Mouse (Mus musculus): ENCODE results near the gene Lnx1. TPM values are rescaled to one million over a fixed set of nuclear protein-coding genes. Genes with fewer than 3 reads are reported as not detected.

The Lnx1 gene
- polyA plus RNA-seq, 1 experiment from 2014 or later, result 2.9 TPM

DNA sequence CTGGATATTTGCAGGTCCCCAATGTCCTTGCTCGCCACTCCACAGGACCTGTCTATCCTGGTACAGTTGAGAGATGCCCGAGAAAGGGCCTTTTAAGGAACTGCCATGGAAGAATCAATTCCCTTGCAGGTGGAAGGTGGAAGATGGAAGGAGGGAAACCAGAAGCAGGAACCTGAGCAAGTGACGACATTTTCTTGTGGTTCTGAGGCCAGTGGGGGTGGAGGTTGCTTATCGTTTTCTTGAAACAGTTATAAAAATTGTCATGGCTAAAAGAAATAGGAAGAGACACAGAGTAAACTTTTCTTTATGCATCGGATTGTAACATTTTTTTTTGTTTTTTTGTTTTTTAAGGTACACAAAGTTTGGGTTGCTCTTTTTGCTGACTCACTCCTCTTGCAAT lies 46.3 kb downstream of the Lnx1 start:
- no peak overlapping the region for H3K4me3 ChIP-seq (ENCODE audit: low read depth, low read length)
- no peak for TF ChIP-seq EP300 (IDR thresholded peaks at IDR 0.05)
- no peak for TF ChIP-seq CTCF (IDR thresholded peaks at IDR 0.05)
- H3K9ac ChIP-seq (replicated peaks; ENCODE audit: low read depth), result no peak overlapping the region
- H3K4me2 ChIP-seq (replicated peaks; ENCODE audit: low read depth, low read length), result no peak overlapping the region
- H3K36me3 ChIP-seq (ENCODE audit: insufficient read depth, low read length), result no peaks in the 10 kb centered on the region
- no peaks in the 10 kb centered on the region for H3K9me3 ChIP-seq (ENCODE audit: low read length)
- no peaks in the 10 kb centered on the region for H3K4me1 ChIP-seq (ENCODE audit: insufficient read depth, low read depth, low read length)
- no peak overlapping the region for H3K27ac ChIP-seq (ENCODE audit: low read length)
- WGBS, result 93% methylated on average over 5 of the region's 5 CpGs
- no peaks in the 10 kb centered on the region for H3K27me3 ChIP-seq (replicated peaks; ENCODE audit: insufficient read depth, low read length)
- DNase-seq (ENCODE audit: low spot score) (no peak), ATAC-seq (no peak)

GRCm38 (mm10) chr5:74654527-74654926 lies 48.2 kb downstream of the Lnx1 start:
- Histone ChIP-seq H3K27ac (ENCODE audit: low read length) (no peak overlapping the region), H3K27me3 (replicated peaks; ENCODE audit: insufficient read depth, low read length) (no peaks in the 10 kb centered on the region), H3K4me2 (replicated peaks; ENCODE audit: low read depth, low read length) (no peak overlapping the region), H3K4me3 (ENCODE audit: low read depth, low read length) (no peak overlapping the region), H3K36me3 (ENCODE audit: insufficient read depth, low read length) (no peaks in the 10 kb centered on the region), H3K4me1 (ENCODE audit: insufficient read depth, low read depth, low read length) (no peaks in the 10 kb centered on the region), H3K9ac (replicated peaks; ENCODE audit: low read depth) (no peak overlapping the region), H3K9me3 (ENCODE audit: low read length) (no peaks in the 10 kb centered on the region)
- 41% methylated on average over 6 of the region's 6 CpGs for WGBS
- DNase-seq (ENCODE audit: low spot score) (peak; percentile 52), ATAC-seq (peak; percentile 75)
- TF ChIP-seq EP300 (IDR thresholded peaks at IDR 0.05), result peak; percentile 66
- no peak for TF ChIP-seq CTCF (IDR thresholded peaks at IDR 0.05)

DNA sequence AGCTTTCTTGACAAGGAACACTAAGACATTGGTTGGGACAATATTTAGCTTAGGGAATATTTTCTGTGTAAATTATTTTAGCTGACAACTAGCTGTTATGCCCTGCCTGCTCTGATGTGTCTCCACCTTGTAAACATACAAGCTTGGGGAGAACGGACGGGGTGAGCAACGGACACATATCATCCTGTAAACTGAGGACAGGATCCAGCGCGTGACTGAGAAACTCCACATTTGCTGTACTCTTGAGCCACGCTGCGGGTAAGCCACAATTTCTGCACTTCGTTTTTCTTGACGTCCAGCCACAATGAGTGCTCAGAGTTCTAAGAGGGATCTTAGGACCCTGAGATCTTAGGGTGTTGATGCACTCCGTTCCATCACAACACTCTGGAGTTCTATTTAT lies 48.9 kb downstream of the Lnx1 start:
- no peak for TF ChIP-seq EP300 (IDR thresholded peaks at IDR 0.05)
- TF ChIP-seq CTCF (IDR thresholded peaks at IDR 0.05), result no peak
- Histone ChIP-seq H3K4me2 (replicated peaks; ENCODE audit: low read depth, low read length) (no peak overlapping the region), H3K27ac (ENCODE audit: low read length) (no peak overlapping the region), H3K9ac (replicated peaks; ENCODE audit: low read depth) (no peak overlapping the region), H3K27me3 (replicated peaks; ENCODE audit: insufficient read depth, low read length) (no peaks in the 10 kb centered on the region), H3K36me3 (ENCODE audit: insufficient read depth, low read length) (no peaks in the 10 kb centered on the region), H3K9me3 (ENCODE audit: low read length) (no peaks in the 10 kb centered on the region), H3K4me3 (ENCODE audit: low read depth, low read length) (no peak overlapping the region), H3K4me1 (ENCODE audit: insufficient read depth, low read depth, low read length) (no peaks in the 10 kb centered on the region)
- 57% methylated on average over 10 of the region's 10 CpGs for WGBS
- DNase-seq (ENCODE audit: low spot score) (no peak), ATAC-seq (no peak; the same call in 1 of the 2 replicates)

DNA sequence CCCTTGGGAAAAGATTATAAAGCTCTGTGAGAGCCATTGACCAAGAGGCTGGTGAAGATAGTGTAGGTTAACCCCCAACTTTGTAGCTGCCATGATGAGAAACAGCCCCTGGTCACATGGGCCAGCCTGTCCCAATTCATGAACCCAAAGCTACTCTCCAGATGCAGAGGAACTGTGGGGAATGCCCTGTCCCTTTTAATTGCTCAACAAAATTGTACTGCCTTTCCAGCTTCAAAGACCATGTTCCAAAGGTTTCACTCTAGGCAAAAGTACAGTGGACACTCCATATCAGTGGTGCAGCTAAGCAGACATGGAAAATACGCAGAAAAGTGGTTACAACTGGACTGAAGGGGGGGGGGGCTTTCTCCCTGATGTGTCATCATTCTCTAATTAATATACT lies 53.6 kb downstream of the Lnx1 start:
- Histone ChIP-seq H3K9me3 (ENCODE audit: low read length) (no peaks in the 10 kb centered on the region), H3K4me3 (ENCODE audit: low read depth, low read length) (no peak overlapping the region), H3K4me1 (ENCODE audit: insufficient read depth, low read depth, low read length) (no peaks in the 10 kb centered on the region), H3K9ac (replicated peaks; ENCODE audit: low read depth) (no peak overlapping the region), H3K4me2 (replicated peaks; ENCODE audit: low read depth, low read length) (no peak overlapping the region), H3K27me3 (replicated peaks; ENCODE audit: insufficient read depth, low read length) (no peaks in the 10 kb centered on the region), H3K27ac (ENCODE audit: low read length) (no peak overlapping the region), H3K36me3 (ENCODE audit: insufficient read depth, low read length) (no peaks in the 10 kb centered on the region)
- 100% methylated on average over 1 of the region's 1 CpGs for WGBS
- ATAC-seq (no peak), DNase-seq (ENCODE audit: low spot score) (no peak)
- TF ChIP-seq CTCF (IDR thresholded peaks at IDR 0.05) (no peak), EP300 (IDR thresholded peaks at IDR 0.05) (no peak)

- no peaks in the 10 kb centered on the region for H3K4me1 ChIP-seq (ENCODE audit: insufficient read depth, low read depth, low read length)
- H3K36me3 ChIP-seq (ENCODE audit: insufficient read depth, low read length), result no peaks in the 10 kb centered on the region
- H3K9ac ChIP-seq (replicated peaks; ENCODE audit: low read depth), result no peak overlapping the region
- WGBS, result 83% methylated on average over 9 of the region's 9 CpGs
- DNase-seq (ENCODE audit: low spot score) (no peak), ATAC-seq (no peak)
- H3K4me2 ChIP-seq (replicated peaks; ENCODE audit: low read depth, low read length), result no peak overlapping the region
- no peak overlapping the region for H3K27ac ChIP-seq (ENCODE audit: low read length)
- no peaks in the 10 kb centered on the region for H3K9me3 ChIP-seq (ENCODE audit: low read length)
- H3K27me3 ChIP-seq (replicated peaks; ENCODE audit: insufficient read depth, low read length), result no peaks in the 10 kb centered on the region
- H3K4me3 ChIP-seq (ENCODE audit: low read depth, low read length), result no peak overlapping the region
- TF ChIP-seq CTCF (IDR thresholded peaks at IDR 0.05), result no peak
- no peak for TF ChIP-seq EP300 (IDR thresholded peaks at IDR 0.05)
These were observed 54.5 kb downstream of the Lnx1 start for GRCm38 (mm10) chr5:74648216-74648615.

- ATAC-seq (no peak), DNase-seq (ENCODE audit: low spot score) (no peak)
- H3K27me3 ChIP-seq (replicated peaks; ENCODE audit: insufficient read depth, low read length), result no peaks in the 10 kb centered on the region
These were observed 55.1 kb downstream of the Lnx1 start for GRCm38 (mm10) chr5:74647584-74647984.

DNA sequence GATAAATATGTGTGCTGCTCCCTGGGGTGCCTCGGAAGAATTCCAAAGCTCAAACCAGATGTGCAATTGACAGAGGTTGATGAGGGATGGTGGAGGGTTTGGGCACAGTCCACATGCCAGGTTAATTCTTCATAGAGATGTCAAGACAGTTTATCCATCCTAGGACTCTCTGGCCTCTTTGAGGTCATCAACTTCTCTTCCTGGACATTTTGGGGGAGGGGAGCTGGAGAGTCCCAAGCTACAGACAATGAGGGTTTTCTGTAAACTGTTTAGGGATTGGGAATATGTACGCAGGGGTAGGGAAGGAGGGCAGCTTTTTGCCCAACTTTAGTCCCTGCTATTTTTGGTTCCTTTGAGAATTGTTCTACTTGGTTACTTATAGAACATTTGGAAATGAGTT lies 60.4 kb downstream of the Lnx1 start:
- Histone ChIP-seq H3K4me1 (ENCODE audit: insufficient read depth, low read depth, low read length) (no peaks in the 10 kb centered on the region), H3K4me2 (replicated peaks; ENCODE audit: low read depth, low read length) (no peak overlapping the region), H3K27ac (ENCODE audit: low read length) (no peak overlapping the region), H3K9me3 (ENCODE audit: low read length) (no peaks in the 10 kb centered on the region), H3K9ac (replicated peaks; ENCODE audit: low read depth) (no peak overlapping the region), H3K27me3 (replicated peaks; ENCODE audit: insufficient read depth, low read length) (no peaks in the 10 kb centered on the region), H3K4me3 (ENCODE audit: low read depth, low read length) (no peak overlapping the region), H3K36me3 (ENCODE audit: insufficient read depth, low read length) (no peaks in the 10 kb centered on the region)
- WGBS, result 74% methylated on average over 2 of the region's 2 CpGs
- DNase-seq (ENCODE audit: low spot score) (no peak), ATAC-seq (no peak)
- TF ChIP-seq CTCF (IDR thresholded peaks at IDR 0.05), result no peak
- no peak for TF ChIP-seq EP300 (IDR thresholded peaks at IDR 0.05)

More at GRCm38 (mm10) chr5:74647584-74647984, 55.1 kb downstream of the Lnx1 start:
- WGBS, result 38% methylated on average over 5 of the region's 6 CpGs
- no peaks in the 10 kb centered on the region for H3K4me1 ChIP-seq (ENCODE audit: insufficient read depth, low read depth, low read length)
- no peak overlapping the region for H3K27ac ChIP-seq (ENCODE audit: low read length)
- no peaks in the 10 kb centered on the region for H3K9me3 ChIP-seq (ENCODE audit: low read length)
- TF ChIP-seq EP300 (IDR thresholded peaks at IDR 0.05) (no peak), CTCF (IDR thresholded peaks at IDR 0.05) (no peak)
- H3K4me3 ChIP-seq (ENCODE audit: low read depth, low read length), result no peak overlapping the region
- H3K4me2 ChIP-seq (replicated peaks; ENCODE audit: low read depth, low read length), result no peak overlapping the region
- no peaks in the 10 kb centered on the region for H3K36me3 ChIP-seq (ENCODE audit: insufficient read depth, low read length)
- no peak overlapping the region for H3K9ac ChIP-seq (replicated peaks; ENCODE audit: low read depth)

Data from lung, postnatal 0 days (tissue).